Mouse (Mus musculus) urinary bladder, postnatal 36 days (tissue): ENCODE results near the gene Maml1.

ENCODE experiments used
- DNase-seq, 2 experiments: peaks; one replicate each; pipeline ENCODE4 v3.0.0; 2022; ENCODE audit warnings: low spot score in 2 of 2, mixed read lengths in 1 of 2

Maml1 gene

DNA sequence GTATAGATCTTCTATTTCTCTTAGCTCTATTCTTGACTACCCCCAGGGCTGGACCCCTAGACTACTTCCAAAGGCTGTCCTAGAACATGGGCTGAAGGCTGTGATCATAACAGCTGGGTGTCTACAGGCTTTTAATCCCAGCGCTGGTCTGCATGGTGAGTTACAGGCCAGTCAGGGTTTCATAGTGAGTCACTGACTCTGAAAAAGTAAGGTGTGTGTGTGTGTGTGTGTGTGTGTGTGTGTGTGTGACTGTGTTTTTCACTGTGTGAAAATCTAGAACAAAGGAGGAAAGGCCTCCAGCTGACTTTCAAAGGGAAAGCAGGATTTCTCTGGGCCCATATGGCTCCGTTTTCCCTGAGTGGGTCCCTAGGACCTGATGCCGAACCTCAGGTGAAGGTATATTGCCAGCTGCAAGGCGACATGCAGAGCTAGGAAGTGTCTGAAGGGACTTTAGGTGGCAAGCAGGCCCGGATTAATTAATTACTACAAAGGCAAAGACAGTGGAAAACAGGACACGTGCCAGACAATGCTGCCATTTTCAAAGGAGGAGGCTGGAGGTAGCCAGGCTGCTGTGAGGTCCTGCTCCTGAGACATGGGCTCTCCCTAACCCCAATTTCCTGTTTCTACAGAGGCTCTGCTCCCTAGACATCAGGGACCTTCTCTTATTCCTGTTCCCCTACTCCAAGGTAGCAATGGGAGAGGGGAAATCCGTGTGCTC, 69.4 kb downstream of the Maml1 start:
- no peak for DNase-seq

DNA sequence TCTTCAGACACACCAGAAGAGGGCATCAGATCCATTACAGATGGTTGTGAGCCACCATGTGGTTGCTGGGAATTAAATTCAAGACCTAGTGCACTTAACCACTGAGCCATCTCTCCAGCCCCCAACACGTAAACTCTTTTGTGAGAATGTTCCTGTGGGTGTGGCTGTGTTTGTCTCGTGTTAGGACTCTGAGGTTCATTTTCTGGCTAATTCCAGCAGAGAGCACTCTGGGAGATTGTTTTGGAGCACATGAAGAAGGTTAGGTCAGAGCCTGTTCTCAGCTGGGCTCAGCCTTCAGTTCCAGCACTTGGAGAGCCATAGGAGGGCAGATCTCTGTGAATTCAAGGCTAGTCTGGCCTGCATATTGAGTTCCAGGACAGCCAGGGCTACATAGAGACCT, 72.3 kb downstream of the Maml1 start:
- DNase-seq = no peak

DNA sequence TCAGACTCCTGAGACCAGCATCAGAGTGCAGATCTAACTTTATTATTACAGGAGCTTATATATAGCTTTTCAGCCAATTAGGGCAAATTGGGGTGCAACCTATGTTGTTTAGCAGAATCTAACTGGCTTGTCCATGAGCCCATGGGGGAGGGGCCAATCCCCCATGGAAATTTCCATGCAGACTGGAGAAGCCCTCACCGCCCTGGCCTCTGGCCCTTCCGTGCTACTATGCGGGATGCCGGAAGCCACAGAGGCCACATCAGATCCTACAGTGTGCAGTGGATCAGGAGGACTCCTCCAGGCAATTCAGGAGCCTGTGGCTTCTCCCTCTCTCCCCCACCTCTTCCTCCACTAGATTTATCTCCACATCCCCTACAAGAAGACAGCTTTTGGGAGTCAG, 74.3 kb downstream of the Maml1 start:
- no peak for DNase-seq

DNA sequence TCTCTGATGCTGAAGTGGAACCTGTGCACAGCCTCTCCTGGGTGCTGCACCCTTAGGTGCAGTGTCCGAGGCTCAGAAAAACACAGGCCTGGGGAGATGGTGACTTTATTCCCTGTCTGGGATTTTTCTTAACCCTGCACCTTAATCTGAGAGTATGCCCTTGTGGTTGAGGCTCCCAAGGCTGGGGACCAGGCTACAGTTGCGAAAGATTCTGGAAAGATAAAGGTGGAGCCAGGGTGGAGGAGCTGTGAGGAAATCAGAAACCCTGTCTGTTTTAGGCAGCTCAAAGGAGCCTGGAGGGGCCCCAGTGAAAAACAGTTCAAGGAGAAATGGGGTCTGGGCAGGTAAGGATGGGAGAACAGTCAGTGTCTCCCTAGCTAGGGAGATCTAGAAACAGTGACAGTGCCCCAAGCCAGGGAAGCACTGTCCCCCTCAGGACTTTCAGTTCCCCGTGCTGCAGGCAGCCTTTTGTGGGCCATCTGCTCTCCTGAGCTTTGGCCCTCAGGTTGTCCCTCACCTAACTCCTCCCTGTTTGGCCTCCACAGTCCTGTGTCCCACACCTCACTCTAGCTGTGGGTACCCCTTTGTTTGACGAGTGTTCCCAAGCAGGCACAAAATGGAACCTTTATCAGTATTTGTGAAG, 75.3 kb downstream of the Maml1 start:
- DNase-seq = no peak

DNA sequence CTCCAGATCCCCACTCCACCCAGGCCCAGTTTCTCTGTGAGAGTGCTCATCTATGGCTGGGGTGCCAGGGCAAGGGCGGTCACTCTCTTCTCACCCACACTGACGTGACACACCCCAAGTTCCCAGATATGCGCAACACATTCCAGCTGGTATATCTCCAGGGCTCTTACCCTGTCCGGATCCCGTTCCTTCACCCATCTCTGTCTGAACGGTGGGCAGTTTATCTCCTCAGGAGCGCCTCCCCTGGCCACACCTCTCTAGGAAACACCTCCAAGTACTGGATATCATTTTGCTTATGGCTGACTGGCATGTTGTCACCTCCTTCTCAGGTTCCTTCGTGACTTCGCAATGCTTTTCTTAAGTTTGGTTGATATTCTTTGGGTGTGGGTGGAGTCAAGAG, 76.5 kb downstream of the Maml1 start:
- no peak for DNase-seq

DNA sequence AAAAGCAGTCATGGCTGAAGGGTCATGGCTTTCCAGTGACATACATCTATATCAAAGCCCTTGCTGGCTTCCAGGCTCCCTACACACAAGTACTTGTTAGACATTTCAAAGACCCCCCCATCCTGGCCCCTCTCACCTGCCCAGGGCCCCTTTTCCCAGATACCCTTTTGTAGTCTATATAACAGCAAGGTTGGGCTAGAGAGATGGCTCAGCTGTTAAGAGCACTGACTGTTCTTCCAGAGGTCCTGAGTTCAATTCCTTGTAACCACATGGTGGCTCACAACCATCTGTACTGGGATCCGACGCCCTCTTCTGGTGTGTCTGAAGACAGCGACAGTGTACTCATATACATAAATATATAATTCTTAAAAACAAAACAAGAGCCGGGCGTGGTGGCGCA, 77.5 kb downstream of the Maml1 start:
- DNase-seq = no peak

DNA sequence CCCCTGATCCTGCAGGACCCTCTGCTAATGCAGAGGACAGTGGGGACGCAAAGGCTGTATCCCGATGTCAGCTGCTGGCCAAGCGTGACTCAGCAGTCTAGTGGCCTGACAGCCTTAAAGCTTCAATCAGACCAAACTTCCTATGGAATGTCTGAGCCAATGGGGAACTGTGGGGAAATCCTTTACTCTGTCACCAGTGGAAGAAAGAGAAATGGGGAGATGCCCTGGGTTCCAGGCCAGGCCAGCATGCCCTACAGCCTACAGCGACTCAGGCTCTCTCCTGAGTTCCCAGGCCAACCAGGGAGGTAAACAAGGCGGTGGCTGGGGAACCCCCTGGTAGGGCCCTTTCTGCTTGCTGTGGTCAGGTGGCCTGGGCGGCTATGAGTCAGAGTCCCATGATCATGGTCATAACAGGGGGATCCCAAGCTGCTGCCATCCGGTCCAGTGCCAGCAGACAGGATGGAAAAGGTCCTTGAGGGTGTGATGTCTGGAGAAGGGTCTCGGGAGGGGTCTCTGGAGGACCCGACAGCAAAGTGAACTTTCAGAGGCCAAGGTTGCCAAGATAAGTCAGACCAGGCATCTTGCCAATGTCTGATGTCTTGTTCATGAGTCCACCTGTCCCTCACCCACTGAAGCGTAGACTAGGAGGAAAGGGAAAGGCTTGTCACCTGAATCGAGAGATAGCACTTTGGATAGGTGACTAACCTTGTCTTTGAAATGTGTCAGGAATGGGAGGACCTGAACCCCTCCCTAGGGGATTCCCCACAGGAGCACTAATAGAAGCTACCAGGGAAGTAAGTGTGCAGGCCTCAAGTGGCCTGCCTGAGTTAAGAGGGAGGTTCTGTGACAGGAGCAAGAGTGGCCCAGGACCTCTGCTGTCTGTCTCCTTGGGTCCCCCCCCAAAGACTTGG, 79.0 kb downstream of the Maml1 start:
- peak; percentile 87 for DNase-seq

DNA sequence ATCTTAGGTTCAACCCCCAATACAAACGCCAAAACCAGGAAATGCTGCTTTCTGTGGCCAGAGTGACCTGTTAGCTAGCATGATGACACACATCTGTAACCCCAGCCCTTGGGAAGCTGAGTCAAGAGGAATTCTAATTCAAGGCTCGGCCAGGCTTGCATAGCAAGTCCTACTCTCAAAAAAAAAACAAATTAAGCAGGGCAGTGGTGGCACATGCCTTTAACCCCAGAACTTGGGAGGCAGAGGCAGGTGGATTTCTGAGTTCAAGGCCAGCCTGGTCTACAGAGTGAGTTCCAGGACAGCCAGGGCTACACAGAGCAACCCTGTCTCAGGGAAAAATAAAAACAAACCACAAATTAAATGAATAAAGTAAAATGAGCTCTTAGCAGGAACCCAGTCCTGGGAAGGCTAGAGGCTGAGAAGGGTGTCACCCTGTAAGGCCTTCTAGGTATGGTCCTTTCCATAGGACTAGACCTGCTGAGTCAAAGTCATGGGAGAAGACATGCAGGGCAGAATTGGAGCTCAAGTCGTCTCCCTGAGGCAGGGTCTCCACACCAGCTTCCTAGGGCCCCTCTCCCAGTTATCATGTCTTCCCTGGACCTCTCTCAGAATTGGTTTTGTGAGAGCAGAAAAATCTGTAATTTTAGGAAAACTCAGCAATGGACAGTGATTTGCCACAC, 79.9 kb downstream of the Maml1 start:
- DNase-seq = no peak

DNA sequence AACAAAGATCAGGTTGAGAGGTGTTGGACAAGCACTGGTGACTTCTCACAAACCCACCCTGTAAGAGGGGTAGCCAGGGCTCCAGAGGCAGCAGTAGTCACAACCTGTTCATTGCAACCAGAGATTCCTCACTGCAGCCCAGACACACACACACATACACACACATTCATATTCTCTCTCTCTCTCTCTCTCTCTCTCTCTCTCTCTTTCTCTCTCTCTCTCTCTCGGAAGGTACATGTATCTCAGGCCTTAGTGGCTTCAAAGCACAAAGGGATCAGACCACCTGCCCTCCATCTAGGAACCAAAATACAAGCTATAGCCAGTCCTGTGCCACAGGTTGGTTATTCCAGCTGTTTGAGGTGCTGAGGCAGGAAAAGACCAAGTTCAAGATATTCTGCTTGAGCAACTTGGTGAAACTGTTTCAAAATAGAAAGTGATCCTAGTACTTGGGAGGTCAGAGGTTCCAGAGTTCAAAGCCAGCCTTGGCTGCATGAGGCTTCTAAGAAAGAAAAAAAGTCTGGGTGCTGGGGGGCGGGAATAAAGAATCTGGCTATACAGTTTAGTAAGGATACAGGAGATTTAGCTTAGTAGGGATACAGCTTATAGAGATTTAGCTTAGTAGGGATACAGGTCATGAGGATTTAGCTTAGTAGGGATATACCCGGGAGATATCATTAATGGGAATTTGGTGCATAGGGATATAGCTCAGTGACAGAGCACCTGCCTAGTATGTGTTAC, 80.6 kb downstream of the Maml1 start:
- DNase-seq = no peak

DNA sequence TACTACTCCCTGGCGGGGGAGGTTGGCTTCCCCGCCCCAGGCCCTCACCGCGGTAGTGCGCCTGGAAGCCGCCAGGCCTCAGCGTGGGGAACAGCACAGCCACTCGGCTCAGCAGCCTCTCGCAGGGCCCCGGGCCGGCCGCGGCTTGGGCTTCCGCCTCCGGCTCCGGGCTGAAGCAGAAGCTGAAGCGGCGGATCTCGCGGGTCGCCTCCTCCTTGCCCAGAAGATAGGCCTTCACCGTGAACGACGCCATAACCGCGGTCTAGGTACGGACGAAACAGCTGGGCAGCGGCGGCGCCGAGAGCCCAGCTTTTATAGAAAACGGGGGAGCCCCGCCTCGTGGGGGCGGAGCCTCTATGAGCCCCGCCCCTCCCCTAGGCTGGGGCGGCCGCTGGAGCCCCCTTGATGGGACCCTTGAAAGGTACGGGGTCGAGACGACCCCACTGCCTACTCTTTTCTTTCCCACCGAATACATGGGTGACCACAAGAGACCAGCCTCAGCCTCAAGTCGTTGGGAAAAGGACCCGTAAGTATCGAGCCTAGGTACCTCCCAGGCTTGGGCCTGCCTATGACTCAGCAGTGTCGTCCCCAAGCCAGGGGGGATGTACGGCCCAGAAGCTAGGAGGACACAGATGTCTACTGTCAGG, 81.5 kb downstream of the Maml1 start, which contains the start of the genes Sqstm1 and Mgat4b:
Gene Sqstm1, minus strand, starts transcription at position 323 of the 647 bp plus-strand sequence.
Gene Mgat4b, plus strand, starts transcription at position 386 of the 647 bp plus-strand sequence.
- peak; percentile 78 to 82 for DNase-seq

DNA sequence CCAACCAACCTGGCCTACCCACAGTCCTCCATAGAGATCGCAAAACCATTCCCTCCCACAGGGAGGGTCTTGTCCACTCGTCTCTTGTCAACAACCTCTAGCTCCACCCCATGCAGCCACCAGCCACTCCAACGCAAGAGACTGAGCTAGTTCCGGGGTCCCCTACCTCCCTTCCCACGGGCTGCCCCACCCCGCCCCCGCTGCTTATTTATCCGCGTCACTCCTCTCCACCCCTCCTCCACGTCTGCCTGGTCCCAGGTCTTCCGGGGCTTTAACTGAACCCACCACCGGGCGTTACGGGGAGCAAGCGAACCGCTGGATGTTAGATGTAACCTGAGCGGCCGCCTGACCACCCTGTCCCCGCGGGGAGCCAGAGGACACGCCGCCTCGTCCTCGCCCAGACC, 82.0 kb downstream of the Maml1 start:
- DNase-seq = peak; percentile 69 to 92

DNA sequence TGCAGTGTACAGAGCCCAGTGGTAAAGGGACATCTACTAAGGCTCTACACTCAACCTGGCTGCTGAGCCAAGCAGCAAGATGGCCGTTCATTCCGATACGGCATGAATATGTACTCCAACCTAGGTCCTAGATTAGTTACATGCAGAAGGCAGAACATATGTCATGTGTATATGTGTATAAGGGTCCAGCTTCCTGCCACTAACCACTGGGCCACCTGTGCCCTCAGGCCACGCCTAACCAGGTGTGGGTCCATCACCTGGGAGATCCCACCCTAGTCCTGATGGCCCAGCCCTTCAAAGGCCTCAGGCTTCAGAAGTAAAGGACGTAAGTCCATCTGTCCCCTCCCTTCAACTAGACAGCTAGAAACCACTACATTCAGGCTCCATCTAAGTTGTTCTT, 84.1 kb downstream of the Maml1 start:
- no peak for DNase-seq

DNA sequence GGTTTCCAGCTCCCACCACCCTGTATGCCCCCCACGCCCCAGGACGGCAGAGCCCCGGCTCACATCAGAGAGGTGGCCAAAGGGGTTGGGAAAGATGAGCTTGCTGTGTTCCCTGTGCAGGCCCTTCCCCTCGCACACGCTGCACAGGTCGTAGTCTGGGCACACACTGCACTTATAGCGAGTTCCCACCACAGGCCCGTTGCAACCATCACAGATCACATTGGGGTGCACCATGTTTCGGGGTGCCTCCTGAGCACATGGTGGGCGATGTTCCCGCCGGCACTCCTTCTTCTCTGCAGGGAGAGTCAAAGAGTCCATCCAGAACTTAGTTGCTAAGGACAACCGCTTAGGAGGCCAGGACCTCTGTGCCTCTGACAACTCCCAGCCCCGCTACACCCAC, 84.8 kb downstream of the Maml1 start:
- no peak for DNase-seq

DNA sequence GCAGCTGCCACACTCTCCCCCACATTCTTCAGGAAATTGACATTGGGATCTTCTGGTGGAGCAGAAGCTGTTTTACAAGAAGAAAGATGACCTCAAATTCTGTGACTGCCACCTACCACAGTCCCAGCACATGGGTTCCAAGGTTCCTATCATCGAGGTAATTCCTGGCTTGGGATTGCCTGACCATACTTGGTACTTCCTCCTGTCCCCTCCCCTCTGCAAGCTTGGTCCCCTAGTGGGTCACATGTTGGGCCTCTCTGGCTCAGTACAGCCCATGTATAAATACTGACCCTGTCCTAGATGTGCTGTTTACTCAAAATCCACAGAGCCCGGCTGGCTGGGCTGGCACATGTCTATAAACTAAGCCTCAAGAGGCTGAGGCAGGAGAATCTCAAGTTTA, 86.1 kb downstream of the Maml1 start:
- no peak for DNase-seq
